Comparison of ENCODE assay signal across 14 mouse cellular contexts in the genomic region with DNA sequence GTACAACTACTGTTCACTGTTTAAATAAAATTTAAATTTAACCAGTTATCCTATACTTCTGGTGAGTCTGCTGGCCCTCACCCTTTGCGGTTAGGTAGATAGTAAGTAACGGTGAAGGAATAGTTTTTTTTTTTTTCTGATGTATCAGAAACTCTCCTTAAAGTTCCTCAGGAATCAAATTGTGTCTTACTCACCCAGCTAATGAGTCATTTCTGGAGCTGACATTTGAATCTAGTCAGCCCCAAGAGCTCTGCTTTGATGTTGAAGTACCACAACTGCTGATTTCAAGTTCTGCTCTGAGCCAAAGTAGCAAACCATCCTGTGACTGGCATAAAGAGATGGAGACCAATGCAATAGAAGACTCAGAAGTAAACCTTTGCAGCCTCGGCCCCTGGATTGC.
"Had no signal": no experiment of that assay in that cellular context is flagged by ENCODE, and none has a peak within 500 bp of the region (broad histone marks: within the 10 kb centered on the region; RNA-seq: fewer than 3 reads in every experiment).

No protein-coding gene starts in this region.

- ATAC-seq: lung, postnatal 0 days; midbrain, embryonic 13.5 days had no signal

- DNase-seq: kidney, postnatal 10 days; lung, adult 2 months; lung, postnatal 36 days; retina, postnatal 1 day; right cerebral cortex, postnatal 4 days; spleen, adult 18-20 months; thymus, adult 2 months; thymus, postnatal 36 days had no signal

- H3K27me3 ChIP-seq: liver, embryonic 15.5 days; midbrain, embryonic 13.5 days; neural tube, embryonic 13.5 days had no signal

- H3K4me2 ChIP-seq: liver, embryonic 11.5 days; liver, embryonic 15.5 days; midbrain, embryonic 13.5 days; neural tube, embryonic 13.5 days had no signal

- H3K4me3 ChIP-seq: limb, embryonic 10.5 days; liver, embryonic 15.5 days; midbrain, embryonic 13.5 days; neural tube, embryonic 13.5 days had no signal

- H3K36me3 ChIP-seq: limb, embryonic 10.5 days; liver, embryonic 15.5 days; midbrain, embryonic 13.5 days; neural tube, embryonic 13.5 days had no signal
